Mouse (Mus musculus): ENCODE results near the gene Tmem204.

Gene Tmem204

DNA sequence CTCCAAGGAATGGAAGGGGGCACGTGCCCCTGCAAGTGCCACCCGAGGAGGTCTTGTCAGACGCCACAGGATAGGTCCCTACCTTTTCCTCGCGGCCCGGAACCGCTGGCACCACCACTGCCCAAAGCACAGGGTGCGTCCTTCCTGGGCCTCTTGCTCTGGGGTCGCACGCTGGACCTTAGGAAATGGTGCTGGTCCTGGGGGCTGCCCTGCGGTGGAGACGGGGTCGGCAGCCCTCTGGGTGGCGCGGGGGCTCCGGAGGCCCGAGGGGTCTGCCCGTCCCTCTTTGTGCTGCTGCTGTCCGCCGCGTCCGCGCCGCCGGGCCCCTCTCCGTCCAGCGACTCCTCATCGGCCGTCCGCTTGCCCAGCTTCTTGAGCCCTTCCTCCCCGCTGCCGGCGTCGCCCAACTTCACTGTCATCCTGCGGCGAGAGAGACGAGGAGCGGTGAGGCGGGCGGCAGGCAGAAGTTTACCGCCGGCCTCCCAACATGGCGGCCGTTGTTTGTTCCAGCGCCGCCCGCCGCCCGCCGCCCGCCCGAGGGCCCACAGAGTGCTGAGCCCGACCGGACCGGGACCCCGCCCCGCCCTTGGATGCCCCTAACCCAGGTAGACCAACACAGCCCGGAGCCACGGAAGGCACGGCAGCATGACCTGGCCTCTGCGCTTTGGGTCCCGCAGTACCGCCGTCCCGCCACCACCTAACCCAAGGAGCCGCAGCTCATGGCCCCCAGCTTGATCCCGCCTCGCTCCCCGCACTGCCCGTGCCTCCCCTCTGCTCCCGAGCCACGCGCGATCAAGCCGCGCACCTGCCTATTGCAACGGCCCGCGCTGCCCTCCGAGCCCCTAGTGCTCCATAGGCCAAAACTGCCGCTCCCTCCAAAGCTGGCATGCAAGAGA lies 69.5 kb downstream of the Tmem204 start:
- DNase-seq = peak; percentile 41 to 50

Measured in B cell, adult 2 months (primary cell).